Mouse (Mus musculus) embryonic facial prominence, embryonic 14.5 days (tissue): ENCODE measurements at regions not wholly inside any gene's neighbourhood (a gene's known extent, or its start where the extent isn't known, plus 50 kb on each side); places are given as distances from the start of the nearest gene placed in this dataset.

Source experiments
- ATAC-seq: fragments of 200-750 bp; cut with Nextera tagmentation; 2 replicates; pipeline ENCODE4 v1.8.0; 2017; ENCODE audit warnings: low read depth, moderate number of reproducible peaks, moderate TSS enrichment
- DNase-seq: peaks from one replicate; pipeline ENCODE4 v3.0.0-alpha.2; 2015; ENCODE audit warnings: low spot score
- H3K27ac ChIP-seq: fragments of 300-500 bp; sonication (generic); replicated peaks from 2 replicates; pipeline ENCODE4 v1.5.1; 2014; ENCODE audit warnings: low read depth, mild to moderate bottlenecking, low read length, moderate library complexity
- H3K27me3 ChIP-seq: fragments of 300-500 bp; sonication (generic); replicated peaks from 2 replicates; pipeline ENCODE4 v1.6.1; 2014; ENCODE audit warnings: low read length; ENCODE audit not compliant: control insufficient read depth, insufficient read depth
- H3K36me3 ChIP-seq: fragments of 300-500 bp; sonication (generic); 2 replicates; pipeline ENCODE4 v1.6.1; 2014; ENCODE audit warnings: low read length, mixed read lengths; ENCODE audit not compliant: control insufficient read depth, insufficient read depth
- H3K4me1 ChIP-seq: fragments of 300-500 bp; sonication (generic); 2 replicates; pipeline ENCODE4 v1.6.1; 2014; ENCODE audit warnings: antibody characterized with exemption, low read length; ENCODE audit not compliant: control insufficient read depth, insufficient read depth
- H3K4me2 ChIP-seq: fragments of 300-500 bp; sonication (generic); 2 replicates; pipeline ENCODE4 v1.6.1; 2014; ENCODE audit warnings: low read depth, mild to moderate bottlenecking, low read length, moderate library complexity, mixed read lengths
- H3K4me3 ChIP-seq: fragments of 300-500 bp; sonication (generic); 2 replicates; pipeline ENCODE4 v1.5.1; 2014; ENCODE audit warnings: low read depth, mild to moderate bottlenecking, low read length
- H3K9ac ChIP-seq: fragments of 300-500 bp; sonication (generic); 2 replicates; pipeline ENCODE4 v1.6.1; 2014; ENCODE audit warnings: low read depth, mild to moderate bottlenecking, low read length, moderate library complexity, mixed read lengths
- H3K9me3 ChIP-seq: fragments of 300-500 bp; sonication (generic); 2 replicates; pipeline ENCODE4 v1.6.1; 2016; ENCODE audit warnings: low read length; ENCODE audit not compliant: control insufficient read depth
- WGBS: fragments of 180-500 bp; shearing (Covaris S2); extraction: QIAGEN DNeasy Blood & Tissue Kit; methylation state at CpG from one replicate; pipeline ENCODE4 v1.1.7; 2014; 5-methylcytosine and 5-hydroxymethylcytosine counted together

DNA sequence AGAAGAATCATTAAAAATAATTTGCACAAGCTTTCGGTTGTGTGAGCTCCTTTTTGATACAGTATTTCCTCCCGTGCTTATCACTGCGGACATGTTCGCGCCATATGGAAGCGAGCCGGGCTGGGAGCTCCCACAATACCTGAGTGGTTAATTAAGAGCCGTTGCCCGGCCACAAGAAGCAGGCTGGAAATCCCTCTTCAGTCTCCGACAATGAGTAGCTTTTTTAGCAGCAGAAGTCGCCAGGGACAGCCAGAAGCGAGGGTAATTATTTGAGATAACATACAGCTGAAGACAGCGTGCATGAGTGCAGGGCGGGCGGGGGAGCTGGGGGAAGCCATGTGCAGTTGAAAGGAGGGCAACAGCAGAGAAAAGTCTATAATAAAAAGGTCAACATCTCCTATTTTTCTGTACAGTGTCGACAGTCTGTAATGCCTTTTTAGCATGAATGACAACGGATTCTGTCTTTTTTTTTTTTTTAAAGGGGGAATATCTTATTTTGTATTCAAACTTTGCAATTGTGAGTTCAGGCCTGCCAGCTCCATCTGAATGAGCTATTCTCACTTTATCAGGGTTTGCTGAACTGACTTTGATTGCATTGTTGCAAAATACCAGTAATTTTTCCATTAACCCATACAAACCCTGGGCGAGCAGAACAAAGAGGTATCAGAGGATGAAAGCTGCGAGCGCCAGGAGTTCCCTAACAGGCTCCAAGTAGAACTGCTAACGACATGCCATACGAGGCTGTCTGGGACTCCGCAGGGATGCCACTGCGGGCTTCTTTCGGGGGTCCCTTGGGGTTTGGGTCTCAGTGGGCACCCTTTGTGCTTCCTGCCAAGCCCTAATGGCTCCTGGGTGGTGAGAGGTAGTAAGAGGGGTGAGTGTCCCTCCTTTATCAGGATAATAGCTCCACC is 189.9 kb upstream of the Irx3 start:
- Histone ChIP-seq H3K36me3 (no peaks in the 10 kb centered on the region), H3K4me2 (peak overlapping the region; percentile 44), H3K4me3 (no peak overlapping the region), H3K4me1 (peaks cover 21% of the 10 kb centered on the region; the same call in 1 of the 2 replicates), H3K27ac (no peak overlapping the region), H3K27me3 (peaks cover 14% of the 10 kb centered on the region; the same call in 1 of the 2 replicates), H3K9me3 (peaks cover 3% of the 10 kb centered on the region; the same call in 1 of the 2 replicates), H3K9ac (0 out of 2 replicates have a peak overlapping the region, but pooled peaks have one; percentile 14)
- WGBS, result 30% methylated on average over 25 of the region's 25 CpGs
- DNase-seq, result peak; percentile 73
- ATAC-seq, result peak; percentile 26; the same call in 1 of the 2 replicates

DNA sequence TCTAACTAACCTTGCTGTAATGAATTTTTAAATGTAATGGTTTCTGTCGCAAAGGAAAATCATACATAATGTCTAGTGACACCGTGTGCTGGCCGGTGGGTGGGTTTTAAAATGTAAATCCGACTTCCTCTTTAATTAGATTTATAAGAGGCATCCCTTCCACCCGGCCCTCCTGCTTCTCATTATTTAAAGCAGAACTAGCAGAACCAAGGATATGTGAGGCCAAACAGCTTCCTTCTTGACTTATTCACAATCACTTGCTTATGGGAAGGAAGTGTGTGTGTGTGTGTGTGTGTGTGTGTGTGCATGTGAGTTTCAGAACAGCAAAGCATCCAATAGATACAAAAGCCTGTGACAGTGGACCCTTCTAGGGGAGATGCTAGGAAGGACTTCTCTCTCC is 189.1 kb upstream of the Irx3 start:
- Histone ChIP-seq H3K4me3 (no peak overlapping the region), H3K9me3 (peaks cover 6% of the 10 kb centered on the region; the same call in 1 of the 2 replicates), H3K9ac (no peak overlapping the region), H3K27ac (no peak overlapping the region), H3K4me1 (peaks cover 13% of the 10 kb centered on the region; the same call in 1 of the 2 replicates), H3K4me2 (peak overlapping the region; percentile 44; the same call in 1 of the 2 replicates), H3K36me3 (no peaks in the 10 kb centered on the region), H3K27me3 (peaks cover 13% of the 10 kb centered on the region; the same call in 1 of the 2 replicates)
- ATAC-seq, result no peak
- 30% methylated on average over 5 of the region's 5 CpGs for WGBS
- no peak for DNase-seq

DNA sequence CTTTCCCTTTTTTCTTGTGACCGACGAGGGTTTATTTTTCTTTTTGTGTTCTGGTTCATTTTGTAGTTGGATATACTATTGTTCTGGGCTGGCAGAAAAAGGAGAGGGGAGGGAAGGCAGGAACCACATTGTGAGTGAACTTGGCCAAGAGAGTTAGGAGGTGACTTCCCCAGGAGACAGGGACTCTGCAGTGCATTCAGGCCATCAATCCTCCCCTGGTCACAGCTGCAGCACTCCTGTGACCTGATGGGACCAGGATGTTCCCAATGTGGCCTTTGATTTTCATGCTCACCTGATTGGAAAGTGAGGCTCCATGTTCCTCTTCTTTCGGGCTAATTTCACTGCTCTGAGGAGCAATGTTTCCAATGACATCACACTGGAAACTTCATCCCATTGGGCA is 188.2 kb upstream of the Irx3 start:
- no peak overlapping the region for H3K4me3 ChIP-seq
- H3K4me2 ChIP-seq, result no peak overlapping the region
- WGBS, result 58% methylated on average over 3 of the region's 3 CpGs
- DNase-seq (no peak), ATAC-seq (no peak)
- H3K27me3 ChIP-seq, result peaks cover 13% of the 10 kb centered on the region; the same call in 1 of the 2 replicates
- peaks cover 10% of the 10 kb centered on the region; the same call in 1 of the 2 replicates for H3K4me1 ChIP-seq
- H3K9ac ChIP-seq, result no peak overlapping the region
- H3K9me3 ChIP-seq, result peaks cover 6% of the 10 kb centered on the region; the same call in 1 of the 2 replicates
- H3K27ac ChIP-seq, result no peak overlapping the region
- no peaks in the 10 kb centered on the region for H3K36me3 ChIP-seq

DNA sequence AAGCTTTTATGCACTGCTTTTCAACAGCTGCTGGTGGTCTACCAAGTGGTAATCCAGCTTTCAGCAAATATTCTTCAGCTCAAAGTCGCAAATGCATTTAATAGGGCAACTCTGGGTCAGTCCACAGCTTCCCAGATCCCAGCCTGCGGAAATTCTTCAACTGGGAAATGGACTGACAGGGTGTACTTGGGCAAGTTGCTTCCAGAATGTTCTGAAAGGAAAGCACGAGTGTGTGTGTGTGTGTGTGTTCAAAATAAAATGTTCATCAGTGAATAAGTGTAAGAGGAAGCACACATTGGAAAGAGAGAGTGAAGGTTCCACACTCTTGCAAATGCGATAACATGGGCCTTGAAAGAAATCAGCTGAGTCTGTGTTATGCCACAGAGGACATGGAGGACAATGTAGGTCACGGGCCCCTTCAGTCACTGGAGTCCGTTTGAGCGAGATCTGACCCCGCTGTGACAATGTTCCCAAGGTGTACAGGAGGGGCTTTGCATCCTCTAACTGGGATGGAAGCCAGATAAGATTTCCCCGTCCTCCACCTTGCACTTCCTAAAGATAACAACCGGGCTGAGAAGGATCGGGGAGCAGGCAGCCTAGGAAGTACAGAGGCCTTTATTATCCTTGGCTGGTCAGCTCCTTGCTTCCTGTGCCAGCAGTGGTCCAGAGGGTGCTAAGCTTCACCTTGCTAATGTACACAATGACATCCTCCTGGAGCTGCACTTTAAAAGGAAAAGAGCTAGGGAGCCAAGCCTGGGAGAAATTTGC is 187.2 kb upstream of the Irx3 start:
- H3K9ac ChIP-seq, result no peak overlapping the region
- H3K27me3 ChIP-seq, result peaks cover 13% of the 10 kb centered on the region; the same call in 1 of the 2 replicates
- H3K4me2 ChIP-seq, result no peak overlapping the region
- ATAC-seq (no peak), DNase-seq (no peak)
- WGBS, result 61% methylated on average over 11 of the region's 11 CpGs
- peaks cover 6% of the 10 kb centered on the region; the same call in 1 of the 2 replicates for H3K9me3 ChIP-seq
- H3K27ac ChIP-seq, result no peak overlapping the region
- H3K4me1 ChIP-seq, result peaks cover 10% of the 10 kb centered on the region; the same call in 1 of the 2 replicates
- no peak overlapping the region for H3K4me3 ChIP-seq
- no peaks in the 10 kb centered on the region for H3K36me3 ChIP-seq

DNA sequence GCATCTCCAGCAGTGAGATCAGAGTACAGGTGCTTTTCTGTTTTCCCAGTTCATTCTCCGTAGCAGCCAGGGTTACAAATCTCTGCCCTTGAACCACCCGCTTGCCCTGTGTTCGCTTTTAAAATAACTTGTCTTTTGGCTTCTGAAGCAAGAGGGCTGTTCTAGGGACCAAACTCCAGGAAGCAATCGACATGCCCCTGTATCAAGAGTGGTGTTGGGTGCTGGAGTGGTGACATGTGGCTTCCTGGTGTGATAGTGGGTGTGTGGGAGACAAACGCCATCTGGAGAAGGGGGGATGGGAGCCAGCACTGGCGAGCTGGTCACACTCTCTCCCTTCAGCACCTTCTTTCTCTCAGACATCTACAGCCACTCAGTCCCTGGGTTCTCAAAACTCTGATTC is 186.0 kb upstream of the Irx3 start:
- Histone ChIP-seq H3K27ac (no peak overlapping the region), H3K4me3 (no peak overlapping the region), H3K4me2 (no peak overlapping the region), H3K9me3 (peaks cover 6% of the 10 kb centered on the region), H3K9ac (no peak overlapping the region), H3K4me1 (peaks cover 10% of the 10 kb centered on the region; the same call in 1 of the 2 replicates), H3K27me3 (peaks cover 5% of the 10 kb centered on the region; the same call in 1 of the 2 replicates), H3K36me3 (no peaks in the 10 kb centered on the region)
- no peak for ATAC-seq
- 55% methylated on average over 6 of the region's 6 CpGs for WGBS
- no peak for DNase-seq

DNA sequence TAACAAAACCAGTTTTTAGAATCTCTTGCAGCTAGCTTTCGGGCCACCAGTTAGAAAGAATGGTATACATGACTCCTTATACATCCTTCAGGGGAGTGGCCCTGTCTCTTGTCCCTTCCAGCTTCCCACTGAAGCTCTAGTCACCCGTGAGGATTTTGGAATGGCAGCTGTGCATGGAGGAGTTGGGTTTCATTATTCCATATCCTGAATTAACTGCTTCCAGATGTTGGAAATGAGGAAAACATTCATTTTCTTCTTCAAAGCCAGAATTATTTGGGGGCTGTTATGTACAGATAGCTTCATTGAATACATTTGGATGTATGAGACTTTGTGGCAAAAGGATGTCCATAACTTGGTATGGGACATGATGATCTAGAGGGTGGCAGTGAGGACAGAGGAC is 181.3 kb upstream of the Irx3 start:
- Histone ChIP-seq H3K36me3 (no peaks in the 10 kb centered on the region), H3K27me3 (no peaks in the 10 kb centered on the region), H3K9ac (no peak overlapping the region), H3K4me2 (no peak overlapping the region), H3K27ac (no peak overlapping the region), H3K9me3 (peaks cover 6% of the 10 kb centered on the region), H3K4me1 (no peaks in the 10 kb centered on the region), H3K4me3 (no peak overlapping the region)
- no peak for ATAC-seq
- WGBS, result 51% methylated on average over 2 of the region's 2 CpGs
- peak; percentile 62 for DNase-seq

DNA sequence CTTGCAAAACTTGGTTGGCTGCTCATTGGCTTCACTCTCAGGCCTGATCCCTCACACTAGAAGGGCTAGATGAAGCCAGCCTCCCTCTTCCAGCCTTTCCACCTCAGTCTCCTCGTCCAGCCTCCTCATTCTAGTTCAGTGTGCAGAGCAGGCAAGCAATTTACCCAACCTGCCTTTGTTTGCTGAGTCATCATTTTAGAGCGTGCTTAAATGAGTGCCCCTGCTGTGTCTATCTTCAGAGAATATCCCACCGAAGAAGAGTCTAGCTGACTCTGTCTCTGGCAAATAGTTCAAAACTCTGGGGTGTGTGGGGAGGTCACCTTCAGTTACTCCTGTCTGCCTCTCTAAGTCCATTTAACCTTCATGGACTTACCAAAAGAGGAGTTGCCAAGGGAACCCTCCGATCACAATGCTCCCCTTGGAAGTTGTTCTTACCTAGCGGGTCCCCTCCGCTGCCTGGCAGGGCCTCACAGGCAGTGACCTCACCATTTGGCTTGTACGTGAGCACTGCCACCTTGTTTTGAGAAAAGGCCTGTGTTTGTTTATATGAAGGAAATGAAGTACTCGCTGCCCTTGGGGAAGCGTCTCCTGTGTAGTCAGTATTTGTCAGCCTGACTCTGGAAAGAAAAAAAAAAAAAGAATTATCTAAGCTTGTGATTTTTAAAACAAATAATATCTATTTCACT is 175.2 kb upstream of the Irx3 start:
- H3K27me3 ChIP-seq, result no peaks in the 10 kb centered on the region
- WGBS, result 56% methylated on average over 9 of the region's 9 CpGs

DNA sequence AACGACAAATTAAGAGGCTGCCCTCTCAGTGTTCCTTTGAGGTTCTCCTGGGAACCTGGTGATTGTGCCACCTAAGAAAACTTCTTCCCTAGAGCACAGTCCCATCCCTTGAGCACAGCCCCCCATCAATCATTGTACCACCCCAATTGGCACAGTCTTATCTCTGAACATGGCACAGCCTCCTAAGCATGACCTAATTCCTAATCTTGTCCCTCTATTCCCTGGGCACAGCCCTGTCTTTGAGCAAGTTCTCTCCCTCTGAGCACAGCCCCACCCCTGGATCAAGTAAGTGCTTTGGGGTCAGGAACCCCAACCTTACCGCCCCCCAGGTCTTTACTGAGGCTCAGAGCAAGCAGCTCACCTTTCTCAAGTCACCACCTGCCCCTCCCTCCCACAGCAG is 173.6 kb upstream of the Irx3 start:
- Histone ChIP-seq H3K27ac (no peak overlapping the region), H3K4me1 (no peaks in the 10 kb centered on the region), H3K4me2 (no peak overlapping the region), H3K9ac (no peak overlapping the region), H3K4me3 (no peak overlapping the region), H3K9me3 (no peaks in the 10 kb centered on the region), H3K36me3 (no peaks in the 10 kb centered on the region), H3K27me3 (no peaks in the 10 kb centered on the region)
- DNase-seq (no peak), ATAC-seq (no peak)
- 81% methylated on average over 2 of the region's 2 CpGs for WGBS

More for the DNA sequence above, 175.2 kb upstream of the Irx3 start:
- no peaks in the 10 kb centered on the region for H3K4me1 ChIP-seq
- no peak overlapping the region for H3K4me3 ChIP-seq
- ATAC-seq, result no peak
- H3K4me2 ChIP-seq, result no peak overlapping the region
- H3K27ac ChIP-seq, result no peak overlapping the region
- no peaks in the 10 kb centered on the region for H3K36me3 ChIP-seq
- H3K9ac ChIP-seq, result no peak overlapping the region
- no peak for DNase-seq
- no peaks in the 10 kb centered on the region; the same call in 1 of the 2 replicates for H3K9me3 ChIP-seq
